Mouse (Mus musculus) thymus, postnatal 14 days (tissue): ENCODE measurements at regions not wholly inside any gene's neighbourhood (a gene's known extent, or its start where the extent isn't known, plus 50 kb on each side); places are given as distances from the start of the nearest gene placed in this dataset.
A peak's percentile ranks its signal among the peaks of the same experiment; 100 is the strongest.
"Not testable (repeated sequence)": the region's sequence is repeated elsewhere in the genome, so short reads cannot be mapped to it uniquely, and the experiment has no call there.

Source experiments
- DNase-seq: peaks from one replicate; pipeline ENCODE4 v3.0.0; 2021

DNA sequence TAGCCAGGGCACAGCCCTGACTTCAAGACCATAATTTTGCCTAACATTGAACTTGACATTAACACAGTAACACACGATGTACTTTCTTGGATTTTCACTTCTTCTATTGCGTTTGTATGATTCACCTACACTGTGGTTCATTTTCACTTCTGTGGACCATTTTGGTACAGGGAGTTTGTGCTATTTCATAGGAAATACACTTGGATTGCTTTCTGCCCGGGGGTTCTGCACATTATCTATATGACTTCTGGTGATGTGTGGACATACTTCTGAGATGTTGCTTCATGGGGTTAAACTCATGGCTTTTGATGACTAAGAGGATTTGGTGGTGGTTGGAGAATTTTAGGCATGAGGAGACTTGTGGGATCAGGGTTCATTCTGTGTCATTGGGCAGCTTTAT lies 640.4 kb upstream of the Gm19410 start:
- DNase-seq, result no peak

DNA sequence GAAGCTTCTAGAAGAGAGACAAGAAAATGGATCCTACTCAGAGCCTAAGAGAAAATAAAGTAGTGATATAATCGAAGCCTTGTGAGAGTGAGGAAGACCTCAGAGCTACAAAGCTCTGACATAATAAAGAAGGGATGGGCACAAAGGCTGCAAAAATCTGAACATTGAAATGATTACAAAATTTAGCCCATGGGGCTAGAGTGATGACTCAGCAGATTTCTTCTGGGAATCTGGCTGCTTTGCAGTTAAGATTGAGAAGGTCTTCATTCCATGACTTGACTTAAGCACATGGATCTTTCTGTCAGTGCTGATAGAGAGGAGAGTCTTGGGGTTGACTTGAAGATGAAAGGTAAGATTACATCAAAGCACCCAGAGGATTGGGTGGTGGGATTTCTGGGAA lies 633.3 kb upstream of the Gm19410 start:
- no peak for DNase-seq

DNA sequence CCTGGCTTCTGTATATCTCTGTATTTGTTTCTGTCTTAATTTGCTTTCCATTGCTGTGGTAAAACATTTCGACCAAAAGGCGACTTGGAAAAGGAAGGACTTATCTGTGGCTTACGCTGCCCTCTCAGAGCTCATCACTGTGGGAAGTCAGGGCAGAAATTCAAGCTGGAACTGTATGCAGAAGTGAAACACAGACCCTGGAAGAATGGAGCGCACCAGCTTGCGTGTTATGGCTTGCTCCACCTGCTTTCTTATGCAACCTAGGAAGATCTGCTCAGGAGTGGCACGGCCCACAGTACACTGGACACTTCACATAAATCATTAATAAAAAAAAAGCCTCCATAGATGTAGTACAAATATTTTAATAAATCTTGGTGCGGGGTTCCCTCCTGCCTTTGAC lies 630.0 kb upstream of the Gm19410 start:
- DNase-seq, result no peak

- no peak for DNase-seq
These were observed 628.9 kb upstream of the Gm19410 start for GRCm38 (mm10) chr8:35136643-35137042.

GRCm38 (mm10) chr8:35140775-35141174 lies 624.8 kb upstream of the Gm19410 start:
- no peak for DNase-seq

GRCm38 (mm10) chr8:35143018-35143656 lies 622.5 kb upstream of the Gm19410 start:
- no peak for DNase-seq

DNA sequence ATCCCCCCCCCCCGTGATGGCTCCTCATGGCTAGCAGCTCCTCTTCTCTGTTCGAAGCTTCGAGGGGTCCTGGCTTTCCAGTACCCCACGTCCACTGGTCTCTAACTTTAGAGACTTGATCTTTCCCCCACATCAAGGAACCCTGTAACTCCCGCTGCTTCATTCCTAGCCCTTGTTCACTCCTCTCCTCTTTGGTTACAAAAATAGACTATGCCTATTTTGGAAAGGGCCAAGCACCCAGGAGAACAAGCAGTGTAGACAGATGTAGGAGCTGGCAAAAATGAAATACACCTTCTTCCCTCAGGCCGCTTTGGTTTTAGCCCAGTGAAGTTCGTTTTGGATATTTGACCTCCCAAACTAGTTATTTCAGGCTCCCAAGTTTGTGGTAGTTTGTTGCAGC lies 621.9 kb upstream of the Gm19410 start:
- no peak for DNase-seq

DNA sequence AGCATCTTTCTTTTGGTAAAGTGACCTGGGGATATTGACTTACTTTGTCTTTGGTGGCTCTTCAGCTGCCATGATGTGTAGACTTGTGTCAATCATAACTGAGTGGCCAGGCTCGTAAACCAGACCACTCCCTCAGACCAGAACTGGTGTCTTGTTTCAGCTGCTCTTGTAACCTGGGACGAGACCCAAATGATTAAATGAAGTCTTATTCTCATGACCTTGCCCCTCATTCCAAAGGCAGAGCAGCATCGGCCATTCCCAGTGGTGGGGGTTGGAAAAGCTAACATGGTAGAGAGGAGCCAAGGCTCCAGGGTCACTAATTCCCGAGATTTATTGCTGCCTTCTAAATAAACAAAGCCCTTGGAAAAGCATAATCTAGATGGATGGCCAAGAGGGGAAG lies 621.2 kb upstream of the Gm19410 start:
- DNase-seq, result no peak

GRCm38 (mm10) chr8:35147481-35147880 lies 618.1 kb upstream of the Gm19410 start:
- no peak for DNase-seq

DNA sequence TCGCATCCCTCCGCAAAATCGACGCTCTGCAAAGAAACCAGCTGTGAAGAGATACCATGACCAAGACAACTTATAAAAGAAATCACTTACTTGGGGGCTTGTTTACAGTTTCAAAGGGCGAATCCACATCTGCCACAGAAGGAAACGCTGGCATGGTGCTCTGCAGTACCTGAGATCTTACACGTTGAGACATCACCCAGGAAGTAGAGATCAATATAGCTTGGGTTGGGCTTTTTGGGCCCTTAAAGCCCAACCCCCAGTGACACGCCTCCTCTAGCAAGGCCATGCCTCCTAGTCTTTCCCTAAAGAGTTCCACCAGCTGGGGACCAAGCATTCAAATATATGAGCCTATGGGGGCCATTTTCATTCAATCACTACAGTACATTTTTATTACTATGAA lies 617.6 kb upstream of the Gm19410 start:
- DNase-seq, result no peak

- no peak for DNase-seq
These were observed 613.0 kb upstream of the Gm19410 start for GRCm38 (mm10) chr8:35152585-35152984.

DNA sequence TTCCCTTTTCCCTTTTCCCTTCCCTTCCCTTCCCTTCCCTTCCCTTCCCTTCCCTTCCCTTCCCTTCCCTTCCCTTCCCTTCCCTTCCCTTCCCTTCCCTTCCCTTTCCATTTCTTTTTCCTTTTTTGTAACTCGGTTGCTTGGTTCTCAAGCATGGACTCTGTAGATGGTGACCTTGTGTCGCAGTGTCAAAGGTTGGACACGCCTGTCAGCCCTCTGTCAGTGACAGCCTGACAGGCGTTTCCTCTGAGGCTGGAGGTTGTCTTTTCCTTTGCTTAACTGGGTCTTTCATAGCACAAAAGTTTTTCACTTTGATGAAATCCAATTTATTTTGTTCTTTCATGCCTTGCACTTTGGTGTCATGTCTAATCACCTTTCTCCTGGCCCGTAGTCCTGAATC lies 609.3 kb upstream of the Gm19410 start:
- no peak for DNase-seq

DNA sequence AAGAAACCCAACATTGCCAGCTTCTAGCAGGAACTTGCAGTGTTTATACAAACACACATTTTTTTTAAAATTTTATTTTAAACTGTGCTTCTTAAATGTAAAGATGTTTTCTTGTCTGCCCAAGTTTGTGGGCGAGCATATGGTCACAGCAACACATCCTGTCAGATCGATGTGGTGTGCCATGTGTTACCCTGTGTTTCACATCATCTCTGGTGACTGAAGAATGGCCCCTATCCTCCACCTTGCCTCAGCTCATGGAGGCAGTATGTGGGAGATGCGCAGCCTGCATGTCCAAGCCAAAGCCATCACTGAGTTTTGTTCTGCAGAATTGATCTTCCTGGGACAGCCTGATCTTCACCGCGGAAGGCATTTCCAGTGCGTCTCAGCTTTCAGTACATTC lies 607.9 kb upstream of the Gm19410 start:
- no peak for DNase-seq

GRCm38 (mm10) chr8:35159329-35159728 lies 606.3 kb upstream of the Gm19410 start:
- DNase-seq, result peak; percentile 78

- no peak for DNase-seq
These were observed 605.4 kb upstream of the Gm19410 start for GRCm38 (mm10) chr8:35160230-35160629.

DNA sequence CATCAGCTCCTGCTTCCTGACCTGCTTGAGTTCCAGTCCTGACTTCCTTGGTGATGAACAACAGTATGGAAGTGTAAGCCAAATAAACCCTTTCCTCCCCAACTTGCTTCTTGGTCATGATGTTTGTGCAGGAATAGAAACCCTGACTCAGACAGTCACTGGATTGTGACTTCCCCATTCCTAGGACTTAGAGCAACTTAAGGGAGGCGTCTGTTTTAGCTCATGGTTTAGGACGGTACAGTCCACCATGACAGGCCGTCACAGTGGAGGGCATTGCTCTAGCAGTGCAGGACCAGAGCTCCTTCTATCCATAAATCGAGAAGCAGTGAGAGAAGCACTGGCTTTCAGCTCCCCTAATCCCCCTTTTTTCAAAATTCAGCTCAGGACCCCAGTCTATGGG lies 603.4 kb upstream of the Gm19410 start:
- not testable (repeated sequence) for DNase-seq

DNA sequence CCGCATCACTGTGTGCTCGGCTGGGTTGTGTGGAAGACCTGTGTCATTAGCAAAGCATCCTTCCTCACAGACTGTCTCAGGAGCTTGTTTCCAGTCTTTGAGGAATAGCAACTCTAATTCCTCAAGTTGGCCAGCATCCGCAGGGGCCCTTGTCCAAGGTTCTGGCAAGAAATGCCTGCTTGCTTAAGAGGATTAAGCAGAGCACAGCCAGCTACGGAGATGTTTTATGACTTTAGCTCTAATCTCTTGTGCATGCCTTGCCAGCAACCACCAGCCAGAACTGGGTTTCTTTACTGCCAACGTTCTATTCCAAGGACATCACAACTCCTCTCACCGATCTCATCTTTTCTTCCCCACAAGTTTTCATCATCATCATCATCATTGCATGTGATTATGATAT lies 599.0 kb upstream of the Gm19410 start:
- no peak for DNase-seq

DNA sequence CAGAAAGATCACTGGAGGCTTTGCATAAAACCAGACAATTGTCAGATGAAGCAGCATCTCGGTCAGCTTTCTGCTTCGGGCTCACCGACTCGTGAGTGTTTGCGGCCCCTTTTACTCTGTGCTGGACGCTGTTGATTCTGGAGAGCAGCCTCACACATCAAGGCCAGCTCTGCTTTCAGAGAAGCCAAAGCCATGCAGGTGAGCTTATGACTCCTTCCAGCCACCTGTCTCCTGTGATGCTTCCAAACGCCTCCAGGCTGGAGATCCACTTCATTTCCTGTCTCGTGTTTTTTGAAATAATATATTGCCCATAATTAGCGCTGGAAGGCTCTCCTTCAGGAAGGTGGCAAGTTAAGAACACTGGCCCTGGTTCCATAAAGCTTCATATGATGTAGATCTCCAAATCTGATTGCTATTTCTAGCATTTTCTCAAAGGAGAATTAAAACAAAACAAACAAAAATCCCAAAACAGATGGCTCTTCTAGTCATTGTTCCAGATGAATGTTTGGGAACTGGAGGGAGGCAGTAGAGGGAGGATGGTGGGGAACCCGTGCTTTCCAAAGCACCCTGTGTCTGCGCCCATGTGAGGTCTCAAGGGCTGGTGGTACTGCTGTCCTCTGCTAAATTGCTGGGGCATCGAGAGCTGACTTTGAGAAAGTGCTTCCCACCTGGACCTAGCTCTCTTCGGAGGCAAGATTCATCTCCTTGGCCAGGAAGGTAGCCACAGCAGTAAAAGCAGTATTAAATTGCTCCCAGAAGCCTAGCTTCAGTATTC lies 593.9 kb upstream of the Gm19410 start:
- DNase-seq, result no peak

DNA sequence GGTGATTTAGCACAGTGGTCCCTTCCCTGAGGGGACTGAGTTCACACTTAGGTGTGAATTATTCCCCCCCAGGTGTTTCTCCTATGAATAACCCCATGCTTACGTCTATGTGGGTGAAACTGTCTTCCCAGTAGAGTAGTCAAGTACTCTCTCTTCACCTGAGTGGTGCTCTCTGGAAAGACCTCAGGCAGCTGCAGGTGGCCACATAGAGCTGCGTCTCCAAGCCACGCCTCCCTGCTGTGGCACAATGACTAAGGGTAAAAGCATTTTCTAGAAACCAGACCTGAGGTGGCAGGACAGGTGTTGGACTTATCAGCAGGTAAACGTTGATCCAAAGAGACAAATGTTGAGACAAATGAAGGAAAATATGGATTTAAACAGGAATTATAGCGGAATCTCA lies 588.3 kb upstream of the Gm19410 start:
- DNase-seq, result no peak

DNA sequence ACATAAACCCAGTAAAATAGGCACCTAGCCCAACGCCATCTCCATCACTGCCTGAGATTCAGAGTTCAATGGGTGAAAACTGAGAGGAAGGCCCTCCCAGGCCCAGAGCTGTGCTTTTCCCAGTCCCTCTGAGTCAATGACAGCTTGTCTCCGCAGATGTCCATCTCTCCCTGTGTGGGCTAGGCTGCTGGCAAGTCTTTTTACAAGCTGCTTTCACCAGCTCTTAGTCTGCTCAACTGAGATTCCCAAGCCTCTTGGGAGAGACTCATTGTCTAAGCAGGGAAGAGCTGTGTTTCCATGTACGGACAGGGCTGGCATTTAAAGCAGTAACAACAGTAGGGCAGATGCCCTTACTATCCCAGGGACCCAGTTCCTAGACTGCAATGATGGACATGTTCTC lies 585.5 kb upstream of the Gm19410 start:
- DNase-seq, result no peak

- DNase-seq, result no peak
These were observed 583.4 kb upstream of the Gm19410 start for GRCm38 (mm10) chr8:35182141-35182540.

DNA sequence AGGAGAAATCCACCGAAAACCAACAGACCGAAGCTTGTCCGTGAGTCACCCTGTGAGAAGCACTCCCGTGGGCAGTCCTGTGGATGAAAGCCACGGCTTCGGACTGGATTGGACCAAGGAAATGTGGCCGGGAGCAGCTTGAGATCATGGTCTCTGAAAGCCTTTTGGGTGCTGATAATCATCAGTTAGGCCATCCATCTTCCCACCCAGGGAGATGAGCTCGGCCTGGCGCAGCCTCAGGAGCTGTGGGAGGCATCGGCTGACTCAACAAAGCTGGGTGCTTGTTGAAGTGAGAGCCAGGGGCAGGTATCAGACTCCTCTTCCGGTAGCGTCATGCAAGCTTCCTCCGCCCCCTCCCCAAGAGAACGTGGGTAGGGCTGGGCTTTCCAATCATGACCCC lies 582.2 kb upstream of the Gm19410 start:
- no peak for DNase-seq

- no peak for DNase-seq
These were observed 580.4 kb upstream of the Gm19410 start for GRCm38 (mm10) chr8:35185165-35185564.

DNA sequence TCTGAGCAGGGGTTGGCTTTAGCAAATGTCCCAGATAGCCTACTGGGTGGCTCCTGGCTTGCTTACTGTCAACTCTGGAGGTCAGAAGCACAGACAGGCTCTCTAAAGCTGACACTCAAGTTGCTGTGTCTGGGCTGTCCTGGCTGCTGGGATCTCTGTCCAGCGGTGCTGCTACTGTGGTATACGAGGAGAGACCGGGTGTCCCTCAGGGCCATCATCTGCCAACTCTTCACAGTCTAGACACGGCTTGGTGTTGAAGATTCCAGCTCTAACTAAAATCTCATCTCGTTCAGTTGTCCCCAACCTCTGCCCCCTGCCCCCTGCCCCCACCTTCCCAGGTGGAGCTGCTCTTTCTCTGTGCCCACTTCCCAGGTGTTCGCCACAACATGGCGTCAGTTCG lies 577.1 kb upstream of the Gm19410 start:
- no peak for DNase-seq

DNA sequence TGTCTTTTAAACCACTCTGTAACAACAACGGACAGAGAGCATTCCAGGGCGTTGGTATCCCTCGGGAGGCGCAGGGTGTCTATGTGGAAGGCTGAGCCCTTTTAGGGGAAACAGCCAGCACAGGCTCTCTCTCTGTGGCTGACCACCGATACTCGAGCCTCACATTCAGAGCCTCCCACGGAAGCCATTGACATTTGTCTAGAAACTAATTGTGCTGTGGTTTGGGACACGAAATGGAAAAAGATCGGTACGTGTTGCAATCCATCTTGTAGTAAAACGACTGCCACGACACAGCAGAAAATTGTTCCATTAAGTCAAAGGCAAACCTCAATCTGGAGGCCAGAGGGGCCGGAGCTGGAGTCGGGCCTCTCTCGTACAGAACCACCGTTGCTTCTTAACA lies 575.9 kb upstream of the Gm19410 start:
- DNase-seq, result no peak
